In the genomic region with DNA sequence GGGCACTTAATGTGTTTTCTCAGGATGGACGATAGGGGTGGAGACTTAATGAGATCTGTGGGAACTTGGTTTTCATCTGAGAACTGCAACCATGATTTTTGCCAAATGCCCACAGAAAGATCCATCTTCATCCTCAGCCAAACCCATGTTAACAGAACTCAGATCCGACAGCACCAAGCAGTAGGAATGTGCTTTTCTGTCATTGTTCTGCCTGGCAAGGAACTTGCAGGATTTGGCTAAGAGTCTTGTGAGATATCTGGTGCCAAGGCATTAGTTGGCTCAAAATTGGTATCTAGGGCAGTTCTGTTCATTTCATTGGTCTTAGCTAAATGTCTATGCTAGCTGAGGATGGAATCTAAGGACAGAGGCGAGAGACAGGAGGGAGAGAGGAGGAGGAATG, we compare ENCODE assay signal across 26 mouse cellular contexts.
DNase-seq lines count a peak whose midpoint lies in the region; ATAC-seq and TF ChIP-seq lines count a peak whose summit lies in the region.
"Had no signal": no experiment of that assay in that cellular context is flagged by ENCODE, and none has a peak within 500 bp of the region (broad histone marks: within the 10 kb centered on the region; RNA-seq: fewer than 3 reads in every experiment).

No protein-coding gene starts in this region.

- TF ChIP-seq CTCF in hindbrain, postnatal 0 days (IDR thresholded peaks at IDR 0.05; ENCODE audit: low read depth), result no peak

- DNase-seq in cerebellum, postnatal 10 days, result peak; percentile 24 to 42
- no peak for DNase-seq in cerebellum, adult 8-10 months
- peak; percentile 57 for DNase-seq in hindbrain, postnatal 0 days (ENCODE audit: low spot score)
- DNase-seq in hindbrain, embryonic 14.5 days (ENCODE audit: low spot score), result no peak
- DNase-seq in right cerebral cortex, postnatal 10 days (ENCODE audit: low spot score in 2 of 2), result peak; percentile 25 to 31
- DNase-seq in right cerebral cortex, postnatal 4 days, result no peak
- peak; percentile 18 for DNase-seq in telencephalon, adult 2 months (ENCODE audit: low read depth, low spot score)
- DNase-seq in adrenal gland, postnatal 4 days (ENCODE audit: low spot score in 2 of 2), result no peak
- DNase-seq: adrenal gland, postnatal 14 days; cerebellum, adult 18-20 months; gastrocnemius, postnatal 10 days; kidney, adult 18-20 months; liver; thymus, adult 18-20 months; thymus, postnatal 36 days had no signal

- 47% methylated on average over 3 of the region's 3 CpGs for WGBS in hindbrain, postnatal 0 days
- WGBS in hindbrain, embryonic 14.5 days, result 83% methylated on average over 3 of the region's 3 CpGs

- H3K27ac ChIP-seq in hindbrain, postnatal 0 days, result no peak overlapping the region
- no peak overlapping the region for H3K27ac ChIP-seq in hindbrain, embryonic 14.5 days
- H3K27ac ChIP-seq: forebrain, embryonic 15.5 days; hindbrain, embryonic 10.5 days; kidney, postnatal 0 days; limb, embryonic 10.5 days; liver, embryonic 15.5 days; lung, embryonic 15.5 days; macrophage; stomach, embryonic 15.5 days had no signal

- H3K9ac ChIP-seq in hindbrain, postnatal 0 days (replicated peaks; ENCODE audit: low read length), result no peak overlapping the region
- H3K9ac ChIP-seq in hindbrain, embryonic 14.5 days, result no peak overlapping the region
- H3K9ac ChIP-seq: forebrain, embryonic 15.5 days; liver, embryonic 15.5 days; lung, embryonic 15.5 days; stomach, embryonic 15.5 days had no signal

- H3K9me3 ChIP-seq in hindbrain, postnatal 0 days (ENCODE audit: low read length), result no peaks in the 10 kb centered on the region
- no peaks in the 10 kb centered on the region for H3K9me3 ChIP-seq in hindbrain, embryonic 14.5 days (ENCODE audit: control insufficient read depth, low read length)
- H3K9me3 ChIP-seq: forebrain, embryonic 15.5 days; hindbrain, embryonic 10.5 days; limb, embryonic 10.5 days; liver, embryonic 15.5 days; lung, embryonic 15.5 days; stomach, embryonic 15.5 days had no signal

- no peaks in the 10 kb centered on the region for H3K36me3 ChIP-seq in hindbrain, postnatal 0 days (ENCODE audit: insufficient read depth, low read length)
- no peaks in the 10 kb centered on the region for H3K36me3 ChIP-seq in hindbrain, embryonic 14.5 days (replicated peaks; ENCODE audit: control insufficient read depth, insufficient read depth)
- H3K36me3 ChIP-seq: forebrain, embryonic 15.5 days; hindbrain, embryonic 10.5 days; limb, embryonic 10.5 days; liver, embryonic 15.5 days; lung, embryonic 15.5 days; stomach, embryonic 15.5 days had no signal

- no peak overlapping the region for H3K4me3 ChIP-seq in hindbrain, postnatal 0 days (ENCODE audit: low read length)
- H3K4me3 ChIP-seq in hindbrain, embryonic 14.5 days (replicated peaks; ENCODE audit: low read length), result no peak overlapping the region
- H3K4me3 ChIP-seq: forebrain, embryonic 15.5 days; hindbrain, embryonic 10.5 days; limb, embryonic 10.5 days; liver, embryonic 15.5 days; lung, embryonic 15.5 days; stomach, embryonic 15.5 days had no signal

- no peaks in the 10 kb centered on the region for H3K4me1 ChIP-seq in hindbrain, postnatal 0 days (ENCODE audit: insufficient read depth, low read length)
- H3K4me1 ChIP-seq in hindbrain, embryonic 14.5 days (replicated peaks; ENCODE audit: control insufficient read depth, insufficient read depth, low read length), result no peaks in the 10 kb centered on the region
- H3K4me1 ChIP-seq: forebrain, embryonic 15.5 days; hindbrain, embryonic 10.5 days; limb, embryonic 10.5 days; liver, embryonic 15.5 days; lung, embryonic 15.5 days; stomach, embryonic 15.5 days had no signal

- no peaks in the 10 kb centered on the region for H3K27me3 ChIP-seq in hindbrain, postnatal 0 days (ENCODE audit: insufficient read depth, low read length)
- H3K27me3 ChIP-seq in hindbrain, embryonic 14.5 days (ENCODE audit: control insufficient read depth, insufficient read depth, low read length), result no peaks in the 10 kb centered on the region
- H3K27me3 ChIP-seq: forebrain, embryonic 15.5 days; liver, embryonic 15.5 days; lung, embryonic 15.5 days; stomach, embryonic 15.5 days had no signal

- H3K4me2 ChIP-seq in hindbrain, postnatal 0 days (ENCODE audit: low read depth, low read length), result no peak overlapping the region
- no peak overlapping the region for H3K4me2 ChIP-seq in hindbrain, embryonic 14.5 days (replicated peaks)
- H3K4me2 ChIP-seq: forebrain, embryonic 15.5 days; heart, embryonic 11.5 days; liver, embryonic 15.5 days; lung, embryonic 15.5 days; stomach, embryonic 15.5 days had no signal

- ATAC-seq in hindbrain, postnatal 0 days, result no peak
- no peak for ATAC-seq in hindbrain, embryonic 14.5 days (ENCODE audit: low FRiP score)
- ATAC-seq: forebrain, embryonic 15.5 days; inflammation-experienced regulatory T-cells, adult 6 months; midbrain, embryonic 16.5 days had no signal

Comparison
In these comparisons a context has a peak if more than half of its experiments do, and no peak if none do; other contexts are left out.
1. DNase-seq: peak in cerebellum, postnatal 10 days (2 of 2), hindbrain, postnatal 0 days (single experiment), right cerebral cortex, postnatal 10 days (2 of 2) and telencephalon, adult 2 months (single experiment); none in cerebellum, adult 8-10 months (single experiment), hindbrain, embryonic 14.5 days (single experiment), right cerebral cortex, postnatal 4 days (single experiment) and adrenal gland, postnatal 4 days (0 of 2).